Mouse (Mus musculus) spleen, adult 12 weeks (tissue): ENCODE data around the gene Hlf.
A peak's percentile ranks its signal among the peaks of the same experiment; 100 is the strongest.

ENCODE experiments used
- DNase-seq: peaks from one replicate; pipeline ENCODE4 v3.0.0; 2022; ENCODE audit warnings: low spot score

The Hlf gene

GRCm38 (mm10) chr11:90340836-90341235, 49.9 kb downstream of the Hlf start:
- DNase-seq = no peak

GRCm38 (mm10) chr11:90334816-90335215, 55.9 kb downstream of the Hlf start:
- no peak for DNase-seq

GRCm38 (mm10) chr11:90332737-90333136, 58.0 kb downstream of the Hlf start:
- no peak for DNase-seq

DNA sequence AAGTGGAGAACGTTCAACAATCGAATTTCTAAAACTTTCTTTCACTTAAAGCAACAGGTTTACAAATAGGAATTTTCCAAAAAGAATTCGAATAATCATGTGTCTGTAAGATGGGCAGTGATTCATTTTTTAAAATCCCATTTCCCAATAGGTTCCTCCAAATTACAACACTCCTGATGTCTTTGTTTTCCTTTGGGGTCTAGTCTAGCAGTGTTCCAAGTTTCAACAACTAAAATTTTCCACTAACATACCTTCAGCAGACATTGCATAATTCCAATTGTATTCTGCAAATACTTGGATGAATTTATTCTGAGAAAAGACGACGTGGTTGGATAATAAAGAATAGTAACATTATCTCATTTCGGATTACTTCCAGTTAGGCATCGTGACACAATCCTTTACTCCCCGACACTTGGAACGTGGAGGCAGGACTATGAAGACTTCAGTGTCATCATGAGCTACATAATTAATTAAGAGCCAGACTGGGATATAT, 60.4 kb downstream of the Hlf start:
- DNase-seq = no peak

DNA sequence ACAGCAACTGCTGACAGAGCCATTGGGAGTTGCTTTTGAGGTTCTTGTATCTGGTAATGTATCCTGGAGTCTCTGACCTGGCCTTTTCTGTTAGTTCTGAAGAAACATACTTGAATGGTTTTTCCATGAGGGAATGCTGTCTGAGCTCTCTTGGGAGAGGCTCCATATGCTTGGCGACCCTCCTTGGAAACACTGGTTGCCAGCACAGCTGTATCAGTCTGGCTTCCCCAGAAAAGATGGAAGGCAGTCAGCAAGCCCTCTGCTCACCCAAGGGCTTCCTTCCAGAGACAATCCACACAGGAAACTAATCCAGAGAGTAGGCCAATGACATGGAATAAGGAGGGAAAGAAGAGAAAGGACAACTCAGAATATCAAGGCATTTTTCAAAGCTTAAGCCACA, 63.9 kb downstream of the Hlf start:
- DNase-seq = no peak

DNA sequence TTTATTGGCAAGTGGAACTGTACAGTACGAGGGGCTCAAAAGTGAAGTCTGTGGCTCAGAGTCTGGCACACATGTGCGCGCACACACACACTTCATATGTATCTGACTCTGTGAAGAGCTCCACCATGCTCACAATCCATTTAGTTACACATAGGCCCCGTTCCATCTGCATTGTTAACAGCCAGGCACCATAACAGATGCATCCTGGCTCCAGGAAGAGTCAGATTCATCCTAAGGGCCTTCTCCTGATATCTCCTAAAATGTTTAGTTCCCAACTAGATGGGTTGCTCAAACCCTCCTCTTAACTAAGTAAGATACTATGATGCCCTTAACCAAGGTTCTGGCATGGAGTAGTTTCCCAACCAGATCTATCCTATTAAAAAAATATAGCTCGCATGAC, 64.5 kb downstream of the Hlf start:
- DNase-seq = no peak

DNA sequence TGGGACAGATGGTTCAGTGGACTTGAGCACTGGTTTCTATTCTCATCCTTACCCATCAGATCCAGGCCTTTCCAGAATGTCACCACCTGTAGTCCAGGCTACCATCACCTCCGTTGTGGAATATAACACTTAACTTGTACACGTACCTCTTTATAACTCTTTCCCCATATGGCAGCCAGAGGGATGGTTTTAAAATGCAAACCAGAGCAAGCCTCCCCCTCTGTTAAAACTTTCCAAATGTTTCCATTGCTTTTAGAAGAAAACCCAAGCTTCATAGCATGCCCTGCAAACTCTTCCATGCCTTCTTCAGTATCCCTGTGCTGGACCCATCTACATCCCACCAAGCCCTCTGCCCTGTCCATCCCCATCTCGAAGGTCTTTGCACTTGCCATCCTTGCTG, 66.1 kb downstream of the Hlf start:
- DNase-seq = no peak

DNA sequence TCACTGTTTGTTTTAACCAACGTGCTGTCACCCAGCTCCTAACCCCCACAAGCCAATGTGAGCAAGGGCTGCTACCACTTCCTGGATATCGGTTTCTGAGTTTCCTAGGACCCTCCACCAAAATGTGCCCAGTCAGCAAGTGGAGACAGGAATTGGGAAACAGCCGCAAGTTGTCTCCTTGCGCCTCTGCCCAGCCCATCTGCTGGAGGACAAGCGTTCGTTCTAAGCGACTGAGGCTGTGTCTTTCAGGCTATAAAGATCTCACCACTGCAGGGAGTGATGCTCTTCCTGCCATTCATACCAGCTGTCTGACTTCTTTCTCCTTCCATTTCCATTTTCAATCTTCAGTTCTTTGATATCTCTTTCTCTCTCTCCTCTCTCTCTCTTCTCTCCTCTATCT, 69.8 kb downstream of the Hlf start:
- DNase-seq = no peak

DNA sequence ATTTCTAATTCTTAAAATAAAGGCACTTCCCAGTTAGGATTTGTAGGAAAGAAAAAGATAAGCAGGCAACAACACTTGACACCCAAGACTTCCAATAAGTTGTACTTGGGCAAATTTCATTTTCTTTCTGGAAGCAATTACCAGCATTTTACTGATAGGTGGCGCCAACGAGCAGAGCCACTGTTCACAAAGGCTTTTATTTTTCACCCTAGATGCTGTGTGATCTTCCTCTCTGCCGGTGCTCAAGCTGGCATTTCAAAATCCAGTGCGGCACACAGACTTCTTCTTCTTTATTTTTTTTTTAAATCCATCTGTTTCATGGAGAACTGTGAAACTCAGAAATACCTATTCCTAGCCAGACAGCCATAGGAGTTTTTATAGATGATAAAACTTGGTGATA, 73.2 kb downstream of the Hlf start:
- no peak for DNase-seq

- DNase-seq = no peak
These were observed 76.1 kb downstream of the Hlf start for GRCm38 (mm10) chr11:90314606-90315005.

DNA sequence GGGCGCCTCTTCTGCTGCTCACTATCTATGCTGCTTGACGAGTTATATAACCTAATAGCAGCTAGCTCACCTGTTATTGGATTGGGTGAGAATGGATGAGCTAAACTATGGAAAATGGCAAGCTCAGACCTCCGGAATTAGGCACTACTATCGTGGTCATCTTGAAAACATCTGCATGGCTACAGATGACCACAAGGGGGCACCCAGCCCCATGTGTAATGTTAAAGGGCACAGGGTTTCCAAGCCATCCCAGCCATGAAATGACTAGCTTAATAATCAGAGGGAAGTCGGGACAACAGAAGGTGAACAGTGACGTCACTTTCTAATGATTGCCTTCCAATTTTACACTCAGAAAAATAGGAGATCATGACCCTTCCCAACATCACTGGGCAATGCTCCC, 83.7 kb downstream of the Hlf start:
- DNase-seq = peak; percentile 2

DNA sequence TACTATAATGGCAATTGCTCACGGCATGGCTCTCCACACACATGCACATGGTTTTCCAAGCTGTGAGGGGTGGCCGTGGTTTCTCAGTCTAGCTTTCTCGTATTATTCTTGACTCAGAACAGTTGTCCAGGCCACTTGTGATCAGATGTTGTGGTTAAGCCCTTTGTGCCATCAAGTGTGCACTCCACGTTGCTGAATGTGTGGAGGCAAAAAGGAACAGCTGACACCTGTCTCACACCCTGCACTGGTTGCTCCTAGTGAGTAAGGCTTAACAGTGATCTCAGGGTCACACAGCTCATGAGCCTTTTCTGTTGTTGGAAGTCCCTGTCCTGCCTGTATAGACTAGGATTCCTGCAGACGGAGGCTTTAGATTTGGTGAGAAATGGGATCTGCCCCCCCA, 84.6 kb downstream of the Hlf start:
- DNase-seq = no peak

- no peak for DNase-seq
These were observed 96.1 kb downstream of the Hlf start for GRCm38 (mm10) chr11:90294622-90295021.

DNA sequence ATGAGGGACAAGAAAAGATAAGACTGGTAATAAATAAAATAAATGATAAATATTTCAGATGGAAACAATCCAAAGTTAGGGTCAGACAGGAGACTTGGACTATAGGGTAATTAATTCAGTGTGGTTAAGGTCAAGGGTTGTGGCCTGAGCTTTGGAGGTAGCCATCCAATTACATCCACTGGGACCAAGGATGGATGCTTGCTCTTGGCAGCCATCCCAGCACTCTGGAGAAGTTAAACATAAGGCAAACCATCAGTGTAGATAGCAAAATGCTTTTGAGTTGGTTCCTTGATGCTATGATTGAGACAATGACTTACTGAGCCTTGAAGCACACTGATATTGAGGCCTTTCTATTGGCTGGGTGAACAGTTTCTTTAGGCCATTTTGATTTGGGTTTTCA, 97.9 kb downstream of the Hlf start:
- DNase-seq = no peak

DNA sequence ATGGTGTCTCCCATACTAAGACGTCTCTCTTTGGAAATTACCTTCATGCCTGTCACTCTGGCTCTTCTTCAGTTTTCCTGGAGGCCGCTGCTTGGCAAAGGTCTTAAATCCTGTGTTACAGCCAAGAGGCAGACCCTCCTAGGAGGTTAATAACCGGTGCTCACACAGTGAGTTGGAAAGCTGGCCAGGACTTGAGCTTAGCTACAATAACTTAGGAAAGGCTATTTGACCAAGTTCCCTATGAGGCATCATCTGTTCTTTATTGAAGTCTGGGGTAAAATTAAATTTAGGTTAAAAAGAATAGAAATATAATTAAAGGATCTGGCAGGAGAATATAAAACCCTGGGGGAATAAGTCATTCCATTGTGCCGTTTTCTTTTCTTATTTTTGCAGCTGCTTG, 99.5 kb downstream of the Hlf start:
- DNase-seq = no peak

DNA sequence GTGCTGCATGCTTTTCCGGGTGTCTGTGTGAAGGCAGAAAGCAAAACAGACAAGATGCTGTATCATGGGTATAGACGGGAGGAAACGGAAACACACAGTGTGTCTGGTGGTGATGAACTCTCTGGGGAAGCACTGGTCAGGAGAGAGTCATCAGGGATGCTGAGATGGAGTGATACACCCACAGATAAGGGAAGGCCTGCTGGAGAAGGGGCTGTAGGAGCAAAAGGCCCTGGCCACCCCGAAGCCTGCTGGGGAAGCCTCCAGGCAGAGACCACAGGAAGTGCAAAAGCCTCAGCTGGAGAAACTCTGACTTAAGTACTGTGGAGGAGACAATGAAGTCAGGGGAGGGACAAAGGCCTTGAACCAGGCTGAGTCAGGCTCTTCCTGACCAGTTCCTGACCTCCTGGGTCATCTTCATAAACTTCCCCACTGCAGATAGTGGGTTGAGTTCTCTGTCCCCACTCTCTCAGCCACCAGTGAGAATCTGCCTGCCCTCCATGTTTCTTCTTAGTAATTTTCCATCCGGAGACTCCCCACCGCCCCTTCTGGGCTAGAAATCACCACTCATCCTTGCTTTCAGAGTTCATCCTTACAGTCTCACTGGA, 104.0 kb downstream of the Hlf start:
- no peak for DNase-seq
